Mouse (Mus musculus): Measurements from ENCODE around the gene Prkag3. TPM values are rescaled to one million over a fixed set of nuclear protein-coding genes. Genes with fewer than 3 reads are reported as not detected.
A peak's percentile ranks its signal among the peaks of the same experiment; 100 is the strongest.

Prkag3 gene
- polyA plus RNA-seq, 2 experiments, result not detected

GRCm38 (mm10) chr1:74783554-74783953 is 34.5 kb upstream of the Prkag3 start:
- H3K4me1 ChIP-seq (replicated peaks; ENCODE audit: control insufficient read depth in 2 of 2, insufficient read depth in 2 of 2, low read length in 1 of 2), result no peaks in the 10 kb centered on the region
- ATAC-seq (ENCODE audit: insufficient read depth) (no peak), DNase-seq (ENCODE audit: low read depth in 3 of 3, low spot score in 3 of 3) (no peak)
- peak overlapping the region; percentile 43; the same call in 1 of the 2 replicates for H3K4me2 ChIP-seq (ENCODE audit: low read depth)
- peaks cover 53% of the 10 kb centered on the region for H3K27me3 ChIP-seq (ENCODE audit: control insufficient read depth, insufficient read depth, low read length)
- no peaks in the 10 kb centered on the region for H3K9me3 ChIP-seq (ENCODE audit: control insufficient read depth, low read length)
- H3K9ac ChIP-seq (replicated peaks), result no peak overlapping the region
- no peak overlapping the region; a peak in 1 of 4 replicates for H3K4me3 ChIP-seq (ENCODE audit: insufficient read depth in 1 of 2, low read depth in 2 of 2, low read length in 2 of 2)
- no peaks in the 10 kb centered on the region for H3K36me3 ChIP-seq (replicated peaks; ENCODE audit: control insufficient read depth, insufficient read depth, low read depth)
- no peak for TF ChIP-seq CTCF (IDR thresholded peaks at IDR 0.05; ENCODE audit: low read depth)
- TF ChIP-seq EP300 (IDR thresholded peaks at IDR 0.05; ENCODE audit: low read depth), result no peak
- 3% methylated on average over 13 of the region's 13 CpGs for WGBS (ENCODE audit: insufficient replicate concordance)
- H3K27ac ChIP-seq, result no peak overlapping the region

GRCm38 (mm10) chr1:74782045-74782444 is 33.0 kb upstream of the Prkag3 start:
- no peak for DNase-seq (ENCODE audit: low read depth in 3 of 3, low spot score in 3 of 3)
- peaks cover 47% of the 10 kb centered on the region for H3K27me3 ChIP-seq (ENCODE audit: control insufficient read depth, insufficient read depth, low read length)
- H3K9me3 ChIP-seq (ENCODE audit: control insufficient read depth, low read length), result no peaks in the 10 kb centered on the region
- ATAC-seq (ENCODE audit: insufficient read depth), result no peak
- H3K4me3 ChIP-seq (ENCODE audit: insufficient read depth in 1 of 2, low read depth in 2 of 2, low read length in 2 of 2), result no peak overlapping the region
- no peaks in the 10 kb centered on the region for H3K4me1 ChIP-seq (replicated peaks; ENCODE audit: control insufficient read depth in 2 of 2, insufficient read depth in 2 of 2, low read length in 1 of 2)
- H3K9ac ChIP-seq (replicated peaks), result no peak overlapping the region
- no peaks in the 10 kb centered on the region for H3K36me3 ChIP-seq (replicated peaks; ENCODE audit: control insufficient read depth, insufficient read depth, low read depth)
- H3K4me2 ChIP-seq (ENCODE audit: low read depth), result no peak overlapping the region
- 6% methylated on average over 14 of the region's 14 CpGs for WGBS (ENCODE audit: insufficient replicate concordance)
- H3K27ac ChIP-seq, result no peak overlapping the region
- TF ChIP-seq EP300 (IDR thresholded peaks at IDR 0.05; ENCODE audit: low read depth) (no peak), CTCF (IDR thresholded peaks at IDR 0.05; ENCODE audit: low read depth) (no peak)

GRCm38 (mm10) chr1:74778934-74779486 is 30.0 kb upstream of the Prkag3 start:
- H3K9me3 ChIP-seq (ENCODE audit: control insufficient read depth, low read length), result no peaks in the 10 kb centered on the region
- H3K4me3 ChIP-seq (ENCODE audit: insufficient read depth in 1 of 2, low read depth in 2 of 2, low read length in 2 of 2), result no peak overlapping the region
- 34% methylated on average over 3 of the region's 3 CpGs for WGBS (ENCODE audit: insufficient replicate concordance)
- DNase-seq (ENCODE audit: low read depth in 3 of 3, low spot score in 3 of 3), result no peak
- no peak overlapping the region for H3K27ac ChIP-seq
- H3K27me3 ChIP-seq (ENCODE audit: control insufficient read depth, insufficient read depth, low read length), result peaks cover 47% of the 10 kb centered on the region
- H3K36me3 ChIP-seq (replicated peaks; ENCODE audit: control insufficient read depth, insufficient read depth, low read depth), result no peaks in the 10 kb centered on the region
- TF ChIP-seq CTCF (IDR thresholded peaks at IDR 0.05; ENCODE audit: low read depth) (no peak), EP300 (IDR thresholded peaks at IDR 0.05; ENCODE audit: low read depth) (no peak)
- no peaks in the 10 kb centered on the region for H3K4me1 ChIP-seq (replicated peaks; ENCODE audit: control insufficient read depth in 2 of 2, insufficient read depth in 2 of 2, low read length in 1 of 2)
- no peak overlapping the region for H3K9ac ChIP-seq (replicated peaks)
- no peak overlapping the region for H3K4me2 ChIP-seq (ENCODE audit: low read depth)
- no peak for ATAC-seq (ENCODE audit: insufficient read depth)

- DNase-seq (ENCODE audit: low read depth in 3 of 3, low spot score in 3 of 3) (no peak), ATAC-seq (ENCODE audit: insufficient read depth) (no peak)
- WGBS (ENCODE audit: insufficient replicate concordance), result 7% methylated on average over 5 of the region's 5 CpGs
- Histone ChIP-seq H3K27ac (no peak overlapping the region), H3K9ac (replicated peaks) (no peak overlapping the region), H3K36me3 (replicated peaks; ENCODE audit: control insufficient read depth, insufficient read depth, low read depth) (no peaks in the 10 kb centered on the region), H3K4me2 (ENCODE audit: low read depth) (no peak overlapping the region), H3K4me3 (ENCODE audit: insufficient read depth in 1 of 2, low read depth in 2 of 2, low read length in 2 of 2) (no peak overlapping the region), H3K4me1 (replicated peaks; ENCODE audit: control insufficient read depth in 2 of 2, insufficient read depth in 2 of 2, low read length in 1 of 2) (no peaks in the 10 kb centered on the region; a peak in 1 of 4 replicates), H3K9me3 (ENCODE audit: control insufficient read depth, low read length) (no peaks in the 10 kb centered on the region), H3K27me3 (ENCODE audit: control insufficient read depth, insufficient read depth, low read length) (peaks cover 48% of the 10 kb centered on the region)
- TF ChIP-seq EP300 (IDR thresholded peaks at IDR 0.05; ENCODE audit: low read depth) (no peak), CTCF (IDR thresholded peaks at IDR 0.05; ENCODE audit: low read depth) (peak; percentile 41)
These were observed 26.8 kb upstream of the Prkag3 start for GRCm38 (mm10) chr1:74775816-74776215.

- Histone ChIP-seq H3K4me3 (ENCODE audit: insufficient read depth in 1 of 2, low read depth in 2 of 2, low read length in 2 of 2) (no peak overlapping the region), H3K4me1 (replicated peaks; ENCODE audit: control insufficient read depth in 2 of 2, insufficient read depth in 2 of 2, low read length in 1 of 2) (no peaks in the 10 kb centered on the region; a peak in 1 of 4 replicates), H3K9me3 (ENCODE audit: control insufficient read depth, low read length) (no peaks in the 10 kb centered on the region), H3K36me3 (replicated peaks; ENCODE audit: control insufficient read depth, insufficient read depth, low read depth) (no peaks in the 10 kb centered on the region), H3K27me3 (ENCODE audit: control insufficient read depth, insufficient read depth, low read length) (peaks cover 63% of the 10 kb centered on the region), H3K4me2 (ENCODE audit: low read depth) (no peak overlapping the region), H3K9ac (replicated peaks) (no peak overlapping the region), H3K27ac (no peak overlapping the region)
- TF ChIP-seq CTCF (IDR thresholded peaks at IDR 0.05; ENCODE audit: low read depth), result no peak
- TF ChIP-seq EP300 (IDR thresholded peaks at IDR 0.05; ENCODE audit: low read depth), result no peak
- DNase-seq (ENCODE audit: low read depth in 3 of 3, low spot score in 3 of 3) (no peak), ATAC-seq (ENCODE audit: insufficient read depth) (no peak)
- 26% methylated on average over 7 of the region's 7 CpGs for WGBS (ENCODE audit: insufficient replicate concordance)
These were observed 25.0 kb upstream of the Prkag3 start for GRCm38 (mm10) chr1:74774062-74774461.
